Mouse (Mus musculus): Measurements from ENCODE around the gene Sez6. TPM values are rescaled to one million over a fixed set of nuclear protein-coding genes. Genes with fewer than 3 reads are reported as not detected.

Gene Sez6
- total and polyA plus RNA-seq, 3 experiments, result 0.04 TPM; not detected in 2

- no peaks in the 10 kb centered on the region for H3K36me3 ChIP-seq (replicated peaks in 1 of 2; ENCODE audit: control insufficient read depth in 1 of 2, insufficient read depth in 1 of 2, low read length in 1 of 2)
- no peak overlapping the region for H3K4me2 ChIP-seq (ENCODE audit: insufficient read depth, low read depth, poor library complexity, severe bottlenecking)
- dilution Hi-C loops (cut with MboI; ENCODE audit: extremely low pct_ligation_motif_present, extremely low pct_unique_long_range_greater_than_20kb, low sequenced_read_pairs), result no loop called here
- peaks cover 2 to 3% of the 10 kb centered on the region in 2 experiments; a peak in 1 of 4 replicates for H3K4me1 ChIP-seq (ENCODE audit: control insufficient read depth in 1 of 2, insufficient read depth in 2 of 2)
- H3K79me2 ChIP-seq (replicated peaks; ENCODE audit: control insufficient read depth, extremely low read depth, insufficient read depth, poor library complexity, severe bottlenecking), result no peaks in the 10 kb centered on the region
- H3K27me3 ChIP-seq (replicated peaks), result peaks cover 85% of the 10 kb centered on the region
- no peak overlapping the region for H3K4me3 ChIP-seq (replicated peaks in 1 of 3; ENCODE audit: low read depth in 2 of 3, low read length in 2 of 3, poor library complexity in 1 of 3)
- no peak for DNase-seq (ENCODE audit: extremely low read depth)
- no peak overlapping the region for H3K27ac ChIP-seq (ENCODE audit: insufficient read depth, low read depth)
- in situ Hi-C loops (cut with MboI; ENCODE audit: low pct_ligation_motif_present, low pct_unique_long_range_greater_than_20kb, low sequenced_read_pairs), result no loop called here
- no peak overlapping the region for H3K9ac ChIP-seq (ENCODE audit: insufficient read depth, low read depth)
- TF ChIP-seq USF1 (IDR thresholded peaks at IDR 0.05; ENCODE audit: low read depth, low read length), result no peak
- TF ChIP-seq RCOR1 (conservative IDR thresholded peaks at IDR 0.05; ENCODE audit: low read depth, low read length), result no peak
- no peak for TF ChIP-seq NRF1 (IDR thresholded peaks at IDR 0.05; ENCODE audit: low read depth, low read length)
- no peak for TF ChIP-seq ZMIZ1 (IDR thresholded peaks at IDR 0.05; ENCODE audit: low read depth, low read length)
- no peak for TF ChIP-seq POLR2AphosphoS2 (IDR thresholded peaks at IDR 0.05; ENCODE audit: low read depth, low read length)
- TF ChIP-seq JUN (IDR thresholded peaks at IDR 0.05; ENCODE audit: insufficient read depth, low read depth, low read length), result no peak
- no peak for TF ChIP-seq ZKSCAN1 (IDR thresholded peaks at IDR 0.05; ENCODE audit: borderline replicate concordance, low read depth, low read length)
- TF ChIP-seq GABPA (IDR thresholded peaks at IDR 0.05; ENCODE audit: insufficient replicate concordance, low read depth, low read length), result no peak
- TF ChIP-seq CTCF (conservative IDR thresholded peaks at IDR 0.05 in 1 of 2, IDR thresholded peaks at IDR 0.05 in 1 of 2; ENCODE audit: low read depth in 2 of 2, low read length in 2 of 2), result no peak
- no peak for TF ChIP-seq MAX (IDR thresholded peaks at IDR 0.05; ENCODE audit: low read length)
- TF ChIP-seq MYC (IDR thresholded peaks at IDR 0.05; ENCODE audit: low read depth, low read length), result no peak
- no peak for TF ChIP-seq ETS1 (conservative IDR thresholded peaks at IDR 0.05; ENCODE audit: low read depth, low read length)
- H3K9me3 ChIP-seq (replicated peaks; ENCODE audit: low read length), result peaks cover 8% of the 10 kb centered on the region
These were observed 43.7 kb downstream of the Sez6 start for GRCm38 (mm10) chr11:77974325-77974724.

- peaks cover 5 to 16% of the 10 kb centered on the region in 2 experiments for H3K4me1 ChIP-seq (ENCODE audit: control insufficient read depth in 1 of 2, insufficient read depth in 2 of 2)
- no peak for DNase-seq (ENCODE audit: extremely low read depth)
- in situ Hi-C loops (cut with MboI; ENCODE audit: low pct_ligation_motif_present, low pct_unique_long_range_greater_than_20kb, low sequenced_read_pairs), result no loop called here
- no peaks in the 10 kb centered on the region for H3K79me2 ChIP-seq (replicated peaks; ENCODE audit: control insufficient read depth, extremely low read depth, insufficient read depth, poor library complexity, severe bottlenecking)
- no peak overlapping the region for H3K9ac ChIP-seq (ENCODE audit: insufficient read depth, low read depth)
- TF ChIP-seq USF1 (IDR thresholded peaks at IDR 0.05; ENCODE audit: low read depth, low read length) (no peak), ETS1 (conservative IDR thresholded peaks at IDR 0.05; ENCODE audit: low read depth, low read length) (no peak), CTCF (conservative IDR thresholded peaks at IDR 0.05 in 1 of 2, IDR thresholded peaks at IDR 0.05 in 1 of 2; ENCODE audit: low read depth in 2 of 2, low read length in 2 of 2) (peak in 1 of 2 experiments; percentile 49; a peak in 2 of 4 replicates), JUN (IDR thresholded peaks at IDR 0.05; ENCODE audit: insufficient read depth, low read depth, low read length) (no peak), CHD1 (IDR thresholded peaks at IDR 0.05; ENCODE audit: low read depth, low read length) (no peak), HCFC1 (IDR thresholded peaks at IDR 0.05; ENCODE audit: low read depth, low read length) (no peak), NELFE (IDR thresholded peaks at IDR 0.05; ENCODE audit: low read depth, low read length) (no peak), TCF12 (IDR thresholded peaks at IDR 0.05; ENCODE audit: low read depth, low read length) (no peak), BHLHE40 (IDR thresholded peaks at IDR 0.05; ENCODE audit: low read depth, low read length) (no peak), EP300 (IDR thresholded peaks at IDR 0.05; ENCODE audit: low read length) (no peak), MAFK (IDR thresholded peaks at IDR 0.05; ENCODE audit: insufficient replicate concordance, low read length) (no peak), KAT2A (IDR thresholded peaks at IDR 0.05; ENCODE audit: insufficient replicate concordance, low read length) (no peak), ZKSCAN1 (IDR thresholded peaks at IDR 0.05; ENCODE audit: borderline replicate concordance, low read depth, low read length) (no peak), RAD21 (IDR thresholded peaks at IDR 0.05; ENCODE audit: low read depth, low read length) (peak; percentile 18), USF2 (conservative IDR thresholded peaks at IDR 0.05; ENCODE audit: low read depth, low read length) (no peak), MAZ (IDR thresholded peaks at IDR 0.05; ENCODE audit: low read depth, low read length) (no peak), E2F4 (IDR thresholded peaks at IDR 0.05; ENCODE audit: insufficient replicate concordance, low read depth, low read length) (no peak)
- H3K4me3 ChIP-seq (replicated peaks in 1 of 3; ENCODE audit: low read depth in 2 of 3, low read length in 2 of 3, poor library complexity in 1 of 3), result no peak overlapping the region
- dilution Hi-C loops (cut with MboI; ENCODE audit: extremely low pct_ligation_motif_present, extremely low pct_unique_long_range_greater_than_20kb, low sequenced_read_pairs), result no loop called here
- no peaks in the 10 kb centered on the region for H3K9me3 ChIP-seq (replicated peaks; ENCODE audit: low read length)
- no peak overlapping the region for H3K27ac ChIP-seq (ENCODE audit: insufficient read depth, low read depth)
- no peak overlapping the region for H3K4me2 ChIP-seq (ENCODE audit: insufficient read depth, low read depth, poor library complexity, severe bottlenecking)
- H3K36me3 ChIP-seq (replicated peaks in 1 of 2; ENCODE audit: control insufficient read depth in 1 of 2, insufficient read depth in 1 of 2, low read length in 1 of 2), result no peaks in the 10 kb centered on the region
- H3K27me3 ChIP-seq (replicated peaks), result peaks cover 72% of the 10 kb centered on the region
These were observed 45.3 kb downstream of the Sez6 start for GRCm38 (mm10) chr11:77975873-77976272.
